Mouse (Mus musculus) ES-E14 (cell line): ENCODE data around the gene Slc25a12. TPM values are rescaled to one million over a fixed set of nuclear protein-coding genes. Genes with fewer than 3 reads are reported as not detected.
A peak's percentile ranks its signal among the peaks of the same experiment; 100 is the strongest.

Experiments
- DNase-seq: peaks from one replicate; pipeline ENCODE4 v3.0.0-alpha.2; 2013; ENCODE audit warnings: low read depth, low spot score
- H3K27ac ChIP-seq: 2 replicates; pipeline ENCODE4 v1.5.1; 2012; ENCODE audit warnings: low read depth, mild to moderate bottlenecking, low read length, moderate library complexity, mixed read lengths; ENCODE audit not compliant: poor library complexity, insufficient read depth, severe bottlenecking
- H3K36me3 ChIP-seq: 2 replicates; pipeline ENCODE4 v1.6.1; 2012; ENCODE audit warnings: mild to moderate bottlenecking, low read length, moderate library complexity, mixed read lengths; ENCODE audit not compliant: control insufficient read depth, poor library complexity, insufficient read depth, severe bottlenecking
- H3K4me1 ChIP-seq, 2 experiments: fragments of 150-350 bp in 1 of 2; sonication (generic) in 1 of 2; 2 replicates each; pipeline ENCODE4 v1.6.1; 2012; ENCODE audit warnings: low read length in 2 of 2, mild to moderate bottlenecking in 1 of 2, mixed read lengths in 1 of 2; ENCODE audit not compliant: control insufficient read depth in 2 of 2, insufficient read depth in 2 of 2, poor library complexity in 1 of 2
- H3K4me3 ChIP-seq, 2 experiments: fragments of 150-350 bp in 1 of 2; sonication (generic) in 1 of 2; 2 replicates each; pipeline ENCODE4 v1.5.1; 2012; ENCODE audit warnings: low read length in 2 of 2, low read depth in 1 of 2, mild to moderate bottlenecking in 1 of 2, mixed read lengths in 1 of 2; ENCODE audit not compliant: insufficient read depth in 1 of 2, poor library complexity in 1 of 2, severe bottlenecking in 1 of 2
- H3K9ac ChIP-seq: 2 replicates; pipeline ENCODE4 v1.6.1; 2012; ENCODE audit warnings: low read depth, mild to moderate bottlenecking, low read length, mixed read lengths; ENCODE audit not compliant: poor library complexity, insufficient read depth, severe bottlenecking
- H3K9me3 ChIP-seq: fragments of 150-350 bp; sonication (generic); 2 replicates; pipeline ENCODE4 v1.6.1; 2012; ENCODE audit warnings: low read depth, mild to moderate bottlenecking, low read length; ENCODE audit not compliant: control insufficient read depth, insufficient read depth
- CHD2 ChIP-seq: IDR thresholded peaks from 2 replicates; pipeline ENCODE4 v1.6.1; 2014; ENCODE audit warnings: mild to moderate bottlenecking, low read depth, low read length, inconsistent platforms
- HCFC1 ChIP-seq: IDR thresholded peaks from 2 replicates; pipeline ENCODE4 v1.6.1; 2012; ENCODE audit warnings: low read length, inconsistent platforms, borderline replicate concordance; ENCODE audit not compliant: insufficient read depth
- MAFK ChIP-seq: IDR thresholded peaks from 2 replicates; pipeline ENCODE4 v1.6.1; 2014; ENCODE audit warnings: mild to moderate bottlenecking, low read depth, low read length, inconsistent platforms; ENCODE audit not compliant: insufficient read depth
- ZC3H11A ChIP-seq: IDR thresholded peaks from 2 replicates; pipeline ENCODE4 v1.6.1; 2012; ENCODE audit warnings: low read depth, mild to moderate bottlenecking, inconsistent platforms, low read length, borderline replicate concordance
- ZNF384 ChIP-seq: IDR thresholded peaks from 2 replicates; pipeline ENCODE4 v1.6.1; 2012; ENCODE audit warnings: low read depth, low read length, inconsistent platforms
- in situ Hi-C, 2 experiments: fragments of 600-800 bp; cut with MboI; formaldehyde crosslinking; loops; one replicate each; pipeline ENCODE4 v1.15.1; 2025; ENCODE audit warnings: low sequenced_read_pairs in 2 of 2, inconsistent platforms in 1 of 2; ENCODE audit not compliant: unreplicated experiment in 2 of 2
- total RNA-seq: library from RNA; depleted of rRNA; stranded (reverse); fragments of 300-350 nt; gene quantifications from 2 replicates; pipeline ENCODE4 v1.2.3, GENCODE M21; 2012

Slc25a12 gene
- total RNA-seq, 1 experiment = 42.6 TPM

- H3K4me1 ChIP-seq = peaks cover 5 to 6% of the 10 kb centered on the region in 2 experiments; a peak in 3 of 4 replicates
- DNase-seq = no peak
- H3K9ac ChIP-seq = no peak overlapping the region
- no peak overlapping the region for H3K27ac ChIP-seq
- no peaks in the 10 kb centered on the region for H3K9me3 ChIP-seq
- no peak for TF ChIP-seq CHD2
- no peak for TF ChIP-seq ZC3H11A
- no peak for TF ChIP-seq ZNF384
- TF ChIP-seq MAFK = no peak
- TF ChIP-seq HCFC1 = no peak
- H3K4me3 ChIP-seq = no peak overlapping the region
- in situ Hi-C loops = no loop called here
- peaks cover 6% of the 10 kb centered on the region for H3K36me3 ChIP-seq
Observed at GRCm38 (mm10) chr2:71360192-71360591, 7.4 kb downstream of the Slc25a12 start.

- no peak for DNase-seq
- peaks cover 3 to 11% of the 10 kb centered on the region in 2 experiments for H3K4me1 ChIP-seq
- TF ChIP-seq MAFK (no peak), ZNF384 (no peak), CHD2 (no peak), ZC3H11A (no peak), HCFC1 (no peak)
Observed at GRCm38 (mm10) chr2:71358347-71358746, 9.2 kb downstream of the Slc25a12 start.

GRCm38 (mm10) chr2:71354055-71354425 lies 13.5 kb downstream of the Slc25a12 start:
- no peak for TF ChIP-seq ZNF384
- TF ChIP-seq MAFK = no peak
- TF ChIP-seq HCFC1 = no peak
- TF ChIP-seq CHD2 = no peak
- no peak for TF ChIP-seq ZC3H11A
- H3K9ac ChIP-seq = peak overlapping the region; percentile 74
- DNase-seq = no peak
- H3K4me3 ChIP-seq = no peak overlapping the region
- H3K4me1 ChIP-seq = peaks cover 3 to 10% of the 10 kb centered on the region in 2 experiments; a peak in 3 of 4 replicates
- peaks cover 23% of the 10 kb centered on the region for H3K36me3 ChIP-seq
- H3K9me3 ChIP-seq = no peaks in the 10 kb centered on the region
- H3K27ac ChIP-seq = peak overlapping the region; percentile 91
- in situ Hi-C loops = no loop called here

More at GRCm38 (mm10) chr2:71358347-71358746, 9.2 kb downstream of the Slc25a12 start:
- no peak overlapping the region for H3K27ac ChIP-seq
- no peak overlapping the region for H3K4me3 ChIP-seq
- in situ Hi-C loops = no loop called here
- no peaks in the 10 kb centered on the region for H3K9me3 ChIP-seq
- peaks cover 11% of the 10 kb centered on the region for H3K36me3 ChIP-seq
- H3K9ac ChIP-seq = no peak overlapping the region

- in situ Hi-C loops = no loop called here
- peak overlapping the region; percentile 91 for H3K27ac ChIP-seq
Observed at GRCm38 (mm10) chr2:71353306-71354054, 14.1 kb downstream of the Slc25a12 start.

More at GRCm38 (mm10) chr2:71353306-71354054, 14.1 kb downstream of the Slc25a12 start:
- H3K36me3 ChIP-seq = peaks cover 28% of the 10 kb centered on the region
- TF ChIP-seq CHD2 = no peak
- TF ChIP-seq ZNF384 = no peak
- TF ChIP-seq HCFC1 = no peak
- no peak for TF ChIP-seq ZC3H11A
- no peak for TF ChIP-seq MAFK
- H3K9me3 ChIP-seq = no peaks in the 10 kb centered on the region
- H3K4me1 ChIP-seq = peaks cover 3 to 10% of the 10 kb centered on the region in 2 experiments; a peak in 3 of 4 replicates
- peak overlapping the region in 1 of 2 experiments; percentile 9; a peak in 1 of 4 replicates for H3K4me3 ChIP-seq
- DNase-seq = no peak
- H3K9ac ChIP-seq = peak overlapping the region; percentile 74
